Mouse (Mus musculus) lung, embryonic 15.5 days (tissue): ENCODE results near the gene Avp. TPM values are rescaled to one million over a fixed set of nuclear protein-coding genes. Genes with fewer than 3 reads are reported as not detected.

Experiments
- ATAC-seq: fragments of 200-750 bp; cut with Nextera tagmentation; 2 replicates; pipeline ENCODE4 v1.8.0; 2017; ENCODE audit warnings: moderate number of reproducible peaks, borderline replicate concordance; ENCODE audit not compliant: low FRiP score, low TSS enrichment; ENCODE audit errors: extremely low read depth
- H3K27ac ChIP-seq: fragments of 300-500 bp; sonication (generic); 2 replicates; pipeline ENCODE4 v1.5.1; 2015; ENCODE audit warnings: moderate library complexity, mild to moderate bottlenecking, inconsistent platforms
- H3K27me3 ChIP-seq: fragments of 300-500 bp; sonication (generic); 2 replicates; pipeline ENCODE4 v1.6.1; 2015; ENCODE audit warnings: inconsistent platforms
- H3K36me3 ChIP-seq: fragments of 300-500 bp; sonication (generic); 2 replicates; pipeline ENCODE4 v1.6.1; 2015; ENCODE audit warnings: inconsistent platforms
- H3K4me1 ChIP-seq: fragments of 300-500 bp; sonication (generic); 2 replicates; pipeline ENCODE4 v1.6.1; 2015; ENCODE audit warnings: inconsistent platforms
- H3K4me2 ChIP-seq: fragments of 300-500 bp; sonication (generic); 2 replicates; pipeline ENCODE4 v1.6.1; 2015; ENCODE audit warnings: inconsistent platforms, mild to moderate bottlenecking, moderate library complexity
- H3K4me3 ChIP-seq: fragments of 300-500 bp; sonication (generic); 2 replicates; pipeline ENCODE4 v1.5.1; 2015; ENCODE audit warnings: mild to moderate bottlenecking, inconsistent platforms
- H3K9ac ChIP-seq: fragments of 300-500 bp; sonication (generic); 2 replicates; pipeline ENCODE4 v1.6.1; 2015; ENCODE audit warnings: inconsistent platforms
- H3K9me3 ChIP-seq: fragments of 300-500 bp; sonication (generic); 2 replicates; pipeline ENCODE4 v1.6.1; 2016; ENCODE audit warnings: inconsistent platforms
- WGBS: fragments of 180-500 bp; shearing (Covaris S2); methylation state at CpG from one replicate; pipeline ENCODE4 v1.1.7; 2015; 5-methylcytosine and 5-hydroxymethylcytosine counted together
- polyA plus RNA-seq: library from polyadenylated mRNA; unstranded; fragments of >200 nt; fragmentation: Nextera tagmentation; extraction: Ambion mirVana; gene quantifications from 2 replicates; pipeline ENCODE4 v1.2.1, GENCODE M21; 2015

The Avp gene
- polyA plus RNA-seq: not detected in 2 replicates

- Histone ChIP-seq H3K27ac (no peak within 1 kb of the TSS), H3K27me3 (peaks cover 58% of the 10 kb centered on the region), H3K4me2 (no peak within 1 kb of the TSS), H3K9me3 (no peaks in the 10 kb centered on the region), H3K4me1 (peaks cover 11% of the 10 kb centered on the region), H3K36me3 (no peaks in the 10 kb centered on the region), H3K9ac (no peak within 1 kb of the TSS), H3K4me3 (no peak within 1 kb of the TSS)
- WGBS: 30% methylated on average over 10 of the region's 10 CpGs
- ATAC-seq: no peak
These were observed at the start of gene Avp for GRCm38 (mm10) chr2:130582552-130582951. Gene Avp, minus strand, starts transcription at chr2:130582554.

- Histone ChIP-seq H3K9ac (peak within 1 kb of the TSS; percentile 92), H3K4me1 (peaks cover 13% of the 10 kb centered on the region), H3K27me3 (peaks cover 14% of the 10 kb centered on the region), H3K36me3 (peaks cover 19% of the 10 kb centered on the region; the same call in 1 of the 2 replicates), H3K4me3 (peak within 1 kb of the TSS; percentile 100), H3K4me2 (peak within 1 kb of the TSS; percentile 76), H3K27ac (peak within 1 kb of the TSS; percentile 67), H3K9me3 (no peaks in the 10 kb centered on the region)
- peak; percentile 80 for ATAC-seq
- under 1% methylated on average over 25 of the region's 25 CpGs for WGBS
These were observed 47.5 kb upstream of the Avp start, which contains the start of the genes Fastkd5 and Ubox5 for GRCm38 (mm10) chr2:130629839-130630203. Gene Fastkd5, minus strand, starts transcription at chr2:130630027. Gene Ubox5, minus strand, starts transcription at chr2:130630038.

DNA sequence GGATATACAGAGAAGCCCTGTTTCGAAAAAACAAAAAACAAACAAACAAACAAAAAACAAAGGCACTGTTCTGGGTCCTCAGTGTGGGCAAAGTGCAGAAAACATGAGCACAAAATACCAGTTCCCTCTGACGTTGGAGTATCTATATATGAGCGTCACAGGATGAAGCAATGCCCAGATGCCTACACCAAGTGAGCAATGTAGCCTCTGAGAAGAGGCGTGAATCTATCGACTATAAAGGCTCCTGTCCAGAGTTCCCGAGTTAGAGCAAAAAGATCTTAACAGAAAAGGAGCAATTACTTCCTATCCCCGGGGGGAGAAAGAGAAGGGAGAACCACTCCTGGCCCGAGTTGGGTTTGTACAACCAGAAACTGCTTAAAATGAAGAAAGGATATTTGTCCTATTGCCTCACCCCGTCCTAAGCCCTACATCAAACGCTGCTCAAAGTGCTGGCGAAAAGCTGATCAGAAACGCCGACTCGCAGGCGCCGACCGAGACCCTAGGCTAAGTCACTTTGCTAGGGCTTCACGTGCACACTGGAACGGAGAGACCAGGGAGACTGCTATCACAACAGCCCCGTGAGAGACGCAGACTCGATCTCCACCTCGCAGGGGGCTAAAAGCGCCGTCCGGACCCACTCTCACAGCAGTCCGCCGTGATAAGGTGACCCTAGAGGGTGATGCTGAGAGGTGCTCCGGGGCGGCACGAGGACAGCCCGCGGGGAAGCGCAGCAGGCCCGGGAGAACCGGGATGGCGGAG is 46.9 kb upstream of the Avp start:
- Histone ChIP-seq H3K27me3 (peaks cover 9% of the 10 kb centered on the region), H3K36me3 (peaks cover 21% of the 10 kb centered on the region; the same call in 1 of the 2 replicates), H3K27ac (peak overlapping the region; percentile 67), H3K4me2 (peak overlapping the region; percentile 76), H3K9me3 (no peaks in the 10 kb centered on the region), H3K4me3 (peak overlapping the region; percentile 100), H3K9ac (peak overlapping the region; percentile 92), H3K4me1 (peaks cover 8% of the 10 kb centered on the region)
- WGBS: 1% methylated on average over 37 of the region's 37 CpGs
- peak; percentile 53; the same call in 1 of the 2 replicates for ATAC-seq

DNA sequence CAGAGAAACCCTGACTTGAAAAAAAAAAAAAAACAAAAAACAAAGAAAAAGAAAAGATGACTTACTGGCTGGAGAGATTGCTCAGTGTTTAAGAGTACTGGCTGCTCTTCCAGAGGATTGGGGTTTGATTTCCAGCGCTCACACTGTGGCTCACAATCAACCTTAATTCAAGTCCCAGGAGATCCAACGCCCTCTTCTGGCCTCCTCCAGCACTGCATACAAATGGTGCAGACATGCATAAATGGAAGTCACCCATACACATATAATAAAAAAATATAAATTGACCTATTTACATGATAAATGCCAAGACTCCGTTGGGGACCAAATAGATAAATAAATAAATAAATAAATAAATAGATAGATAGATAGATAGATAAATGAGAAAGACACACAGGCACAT is 46.1 kb upstream of the Avp start:
- H3K9ac ChIP-seq: no peak overlapping the region
- H3K27me3 ChIP-seq: peaks cover under 1% of the 10 kb centered on the region; the same call in 1 of the 2 replicates
- 50% methylated on average over 3 of the region's 3 CpGs for WGBS
- peaks cover 5% of the 10 kb centered on the region; the same call in 1 of the 2 replicates for H3K4me1 ChIP-seq
- ATAC-seq: no peak
- no peak overlapping the region for H3K27ac ChIP-seq
- peak overlapping the region; percentile 76 for H3K4me2 ChIP-seq
- H3K9me3 ChIP-seq: no peaks in the 10 kb centered on the region
- peaks cover 21% of the 10 kb centered on the region; the same call in 1 of the 2 replicates for H3K36me3 ChIP-seq
- no peak overlapping the region for H3K4me3 ChIP-seq

- no peaks in the 10 kb centered on the region for H3K4me1 ChIP-seq
- H3K27me3 ChIP-seq: no peaks in the 10 kb centered on the region
- H3K27ac ChIP-seq: no peak overlapping the region
- ATAC-seq: no peak
- H3K9ac ChIP-seq: no peak overlapping the region
- H3K36me3 ChIP-seq: peaks cover 47% of the 10 kb centered on the region
- WGBS: 89% methylated on average over 7 of the region's 7 CpGs
- H3K4me3 ChIP-seq: no peak overlapping the region
- H3K9me3 ChIP-seq: no peaks in the 10 kb centered on the region
- no peak overlapping the region for H3K4me2 ChIP-seq
These were observed 36.6 kb upstream of the Avp start for GRCm38 (mm10) chr2:130618972-130619371.

GRCm38 (mm10) chr2:130613091-130613490 is 30.7 kb upstream of the Avp start:
- no peak overlapping the region for H3K4me2 ChIP-seq
- H3K4me1 ChIP-seq: no peaks in the 10 kb centered on the region
- H3K9ac ChIP-seq: no peak overlapping the region
- H3K27me3 ChIP-seq: no peaks in the 10 kb centered on the region
- peaks cover 30% of the 10 kb centered on the region for H3K36me3 ChIP-seq
- 64% methylated on average over 3 of the region's 3 CpGs for whole genome bisulfite sequencing
- no peak for ATAC-seq
- H3K9me3 ChIP-seq: no peaks in the 10 kb centered on the region
- H3K4me3 ChIP-seq: no peak overlapping the region
- no peak overlapping the region for H3K27ac ChIP-seq

DNA sequence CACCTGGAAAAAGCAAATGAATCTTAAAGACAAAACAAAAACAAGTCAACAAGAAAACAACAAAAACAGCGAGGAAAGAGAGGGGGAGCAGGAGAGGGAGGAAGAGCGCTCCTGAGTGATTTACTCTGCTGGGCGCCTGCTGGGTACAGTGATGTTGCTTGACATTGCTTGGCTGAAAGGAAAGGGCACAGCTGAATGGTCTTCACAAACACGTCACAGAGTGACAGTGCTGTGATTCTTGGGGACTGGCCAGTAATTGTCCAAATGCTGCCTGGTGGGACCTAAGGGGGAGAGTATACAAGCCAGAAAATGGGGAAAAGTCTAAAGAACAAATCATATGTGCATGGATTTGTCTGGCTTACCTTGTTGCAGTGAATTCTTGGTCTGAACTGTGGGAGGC is 19.8 kb upstream of the Avp start:
- H3K36me3 ChIP-seq: peaks cover 36% of the 10 kb centered on the region
- H3K27ac ChIP-seq: no peak overlapping the region
- H3K27me3 ChIP-seq: no peaks in the 10 kb centered on the region
- 51% methylated on average over 4 of the region's 4 CpGs for WGBS
- no peaks in the 10 kb centered on the region for H3K9me3 ChIP-seq
- ATAC-seq: peak; percentile 84
- no peak overlapping the region for H3K4me3 ChIP-seq
- no peaks in the 10 kb centered on the region for H3K4me1 ChIP-seq
- no peak overlapping the region for H3K9ac ChIP-seq
- no peak overlapping the region for H3K4me2 ChIP-seq

DNA sequence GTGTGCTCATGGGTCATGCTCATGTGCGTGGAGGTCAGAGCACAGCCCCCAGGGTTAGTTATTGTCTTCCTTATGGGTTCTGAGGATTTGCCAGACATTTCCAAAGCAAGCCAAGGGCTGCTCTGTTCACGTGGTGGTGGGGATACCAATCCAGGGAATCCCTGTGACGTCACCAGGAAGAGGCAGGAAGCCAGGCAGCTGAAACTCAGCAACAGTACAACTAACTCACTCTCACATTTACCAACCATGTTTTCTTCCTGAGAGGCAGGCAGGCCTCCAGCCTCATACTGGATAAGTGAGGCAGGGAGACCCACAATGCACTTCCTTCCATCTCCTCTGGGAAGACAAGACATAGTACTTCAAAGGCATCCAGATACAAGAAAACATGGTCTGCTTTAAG is 16.0 kb upstream of the Avp start:
- Histone ChIP-seq H3K36me3 (peaks cover 46% of the 10 kb centered on the region), H3K4me1 (no peaks in the 10 kb centered on the region), H3K9me3 (no peaks in the 10 kb centered on the region), H3K4me3 (no peak overlapping the region), H3K9ac (no peak overlapping the region), H3K27me3 (no peaks in the 10 kb centered on the region), H3K4me2 (no peak overlapping the region), H3K27ac (no peak overlapping the region)
- ATAC-seq: no peak
- 68% methylated on average over 3 of the region's 3 CpGs for WGBS

GRCm38 (mm10) chr2:130597601-130598010 is 15.3 kb upstream of the Avp start:
- Histone ChIP-seq H3K4me1 (no peaks in the 10 kb centered on the region), H3K27me3 (no peaks in the 10 kb centered on the region), H3K4me2 (no peak overlapping the region), H3K36me3 (peaks cover 39% of the 10 kb centered on the region), H3K27ac (no peak overlapping the region), H3K9me3 (no peaks in the 10 kb centered on the region), H3K4me3 (no peak overlapping the region), H3K9ac (no peak overlapping the region)
- ATAC-seq: 0 out of 2 replicates have a peak, but pooled peaks have one; percentile 27
- 28% methylated on average over 1 of the region's 1 CpGs for WGBS

DNA sequence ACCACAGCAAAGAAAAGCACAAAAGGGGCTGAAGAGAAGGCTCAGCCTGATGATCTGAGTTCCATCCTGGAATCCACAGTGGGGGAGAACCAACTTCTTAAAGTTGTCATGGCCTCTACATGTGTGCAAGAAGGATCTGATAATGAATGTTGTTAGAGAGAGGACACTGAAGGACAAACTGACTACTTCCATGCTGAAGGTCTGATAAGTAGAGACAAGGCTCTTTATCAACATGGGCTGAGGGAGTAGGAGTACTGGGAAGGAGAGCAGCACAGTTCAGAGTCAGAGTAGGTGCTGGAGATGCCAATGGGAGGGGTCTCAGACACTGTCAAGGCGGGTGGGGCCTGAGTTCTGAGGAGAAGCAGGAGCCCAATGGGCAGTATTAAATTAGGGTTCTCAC is 13.2 kb upstream of the Avp start:
- Histone ChIP-seq H3K27ac (no peak overlapping the region), H3K4me2 (no peak overlapping the region), H3K4me1 (no peaks in the 10 kb centered on the region), H3K36me3 (peaks cover 44% of the 10 kb centered on the region), H3K9ac (no peak overlapping the region), H3K4me3 (no peak overlapping the region), H3K27me3 (no peaks in the 10 kb centered on the region), H3K9me3 (no peaks in the 10 kb centered on the region)
- 89% methylated on average over 1 of the region's 1 CpGs for WGBS
- ATAC-seq: no peak

- H3K4me2 ChIP-seq: no peak overlapping the region
- no peak overlapping the region for H3K4me3 ChIP-seq
- WGBS: 85% methylated on average over 2 of the region's 2 CpGs
- no peak overlapping the region for H3K9ac ChIP-seq
- H3K4me1 ChIP-seq: no peaks in the 10 kb centered on the region
- H3K27ac ChIP-seq: no peak overlapping the region
- no peak for ATAC-seq
- H3K9me3 ChIP-seq: no peaks in the 10 kb centered on the region
- peaks cover 17% of the 10 kb centered on the region for H3K36me3 ChIP-seq
- no peaks in the 10 kb centered on the region for H3K27me3 ChIP-seq
These were observed 8.7 kb upstream of the Avp start for GRCm38 (mm10) chr2:130591016-130591415.

DNA sequence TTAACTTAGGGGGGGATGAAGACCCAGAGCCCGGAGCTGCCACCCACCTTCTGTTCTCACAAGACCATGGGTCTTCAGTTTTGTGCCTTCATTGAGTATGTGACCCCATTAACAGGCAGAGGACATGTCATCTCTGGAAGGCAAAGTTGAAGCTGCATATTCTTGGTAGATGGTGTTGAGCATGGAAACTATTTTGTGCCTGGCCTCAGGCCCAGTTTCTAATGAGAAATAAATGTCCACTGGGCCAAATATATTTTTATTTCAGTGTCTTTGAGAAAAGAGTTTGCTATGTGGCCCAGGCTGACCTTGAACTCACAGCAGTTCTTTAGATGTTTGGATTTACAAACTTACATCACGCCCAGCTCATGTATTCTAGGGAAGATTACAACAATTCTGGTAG is 7.4 kb upstream of the Avp start:
- no peak overlapping the region for H3K4me2 ChIP-seq
- H3K9me3 ChIP-seq: no peaks in the 10 kb centered on the region
- H3K4me1 ChIP-seq: no peaks in the 10 kb centered on the region
- no peak overlapping the region for H3K27ac ChIP-seq
- no peak overlapping the region for H3K4me3 ChIP-seq
- H3K9ac ChIP-seq: no peak overlapping the region
- H3K27me3 ChIP-seq: no peaks in the 10 kb centered on the region
- 81% methylated on average over 2 of the region's 2 CpGs for WGBS
- H3K36me3 ChIP-seq: peaks cover 10% of the 10 kb centered on the region
- ATAC-seq: no peak
